Mouse (Mus musculus) limb, embryonic 14.5 days (tissue): Measurements from ENCODE around the gene Slc30a2. TPM values are rescaled to one million over a fixed set of nuclear protein-coding genes. Genes with fewer than 3 reads are reported as not detected.

Experiments
- ATAC-seq: fragments of 200-750 bp; cut with Nextera tagmentation; 2 replicates; pipeline ENCODE4 v1.8.0; 2017; ENCODE audit warnings: low read depth, moderate number of reproducible peaks, moderate TSS enrichment; ENCODE audit not compliant: low FRiP score
- DNase-seq: peaks from one replicate; pipeline ENCODE4 v3.0.0-alpha.2; 2015; ENCODE audit warnings: low spot score
- H3K27ac ChIP-seq: fragments of 300-500 bp; sonication (generic); replicated peaks from 2 replicates; pipeline ENCODE4 v1.5.1; 2014; ENCODE audit warnings: low read depth, mild to moderate bottlenecking, low read length, moderate library complexity, mixed read lengths
- H3K27me3 ChIP-seq: fragments of 300-500 bp; sonication (generic); 2 replicates; pipeline ENCODE4 v1.6.1; 2014; ENCODE audit warnings: low read length, mixed read lengths; ENCODE audit not compliant: control insufficient read depth, insufficient read depth
- H3K36me3 ChIP-seq: fragments of 300-500 bp; sonication (generic); 2 replicates; pipeline ENCODE4 v1.6.1; 2014; ENCODE audit warnings: mild to moderate bottlenecking, low read length, moderate library complexity, mixed read lengths; ENCODE audit not compliant: control insufficient read depth, insufficient read depth
- H3K4me1 ChIP-seq: fragments of 300-500 bp; sonication (generic); 2 replicates; pipeline ENCODE4 v1.6.1; 2014; ENCODE audit warnings: antibody characterized with exemption, low read length, mixed read lengths; ENCODE audit not compliant: control insufficient read depth, insufficient read depth
- H3K4me2 ChIP-seq: fragments of 300-500 bp; sonication (generic); replicated peaks from 2 replicates; pipeline ENCODE4 v1.6.1; 2014; ENCODE audit warnings: low read depth, mild to moderate bottlenecking, low read length, moderate library complexity; ENCODE audit not compliant: severe bottlenecking
- H3K4me3 ChIP-seq: fragments of 300-500 bp; sonication (generic); replicated peaks from 2 replicates; pipeline ENCODE4 v1.5.1; 2014; ENCODE audit warnings: low read length
- H3K9ac ChIP-seq: fragments of 300-500 bp; sonication (generic); 2 replicates; pipeline ENCODE4 v1.6.1; 2014; ENCODE audit warnings: mild to moderate bottlenecking, low read depth, low read length, moderate library complexity; ENCODE audit not compliant: severe bottlenecking
- H3K9me3 ChIP-seq: fragments of 300-500 bp; sonication (generic); 2 replicates; pipeline ENCODE4 v1.6.1; 2016; ENCODE audit warnings: low read length; ENCODE audit not compliant: control insufficient read depth
- POLR2A ChIP-seq: fragments of 200-500 bp; IDR thresholded peaks from 2 replicates; pipeline ENCODE4 v1.8.0; 2012; ENCODE audit warnings: inconsistent platforms, mild to moderate bottlenecking, moderate library complexity, borderline replicate concordance; ENCODE audit not compliant: insufficient read depth, insufficient read length; ENCODE audit errors: extremely low read depth
- WGBS: fragments of 180-500 bp; shearing (Covaris S2); extraction: QIAGEN DNeasy Blood & Tissue Kit; methylation state at CpG from one replicate; pipeline ENCODE4 v1.1.7; 2014; 5-methylcytosine and 5-hydroxymethylcytosine counted together
- polyA plus RNA-seq, 2 experiments: library from polyadenylated mRNA; depleted of rRNA in 1 of 2; stranded (reverse) in 1 of 2; unstranded in 1 of 2; fragments of >200 nt; fragmentation: Nextera tagmentation in 1 of 2; extraction: Ambion mirVana in 1 of 2; gene quantifications; 2 replicates each; pipeline versions ENCODE4 v1.2.1 to v1.2.3; 2012 to 2014

Gene Slc30a2
- polyA plus RNA-seq, 2 experiments, result 0.21 to 0.78 TPM

DNA sequence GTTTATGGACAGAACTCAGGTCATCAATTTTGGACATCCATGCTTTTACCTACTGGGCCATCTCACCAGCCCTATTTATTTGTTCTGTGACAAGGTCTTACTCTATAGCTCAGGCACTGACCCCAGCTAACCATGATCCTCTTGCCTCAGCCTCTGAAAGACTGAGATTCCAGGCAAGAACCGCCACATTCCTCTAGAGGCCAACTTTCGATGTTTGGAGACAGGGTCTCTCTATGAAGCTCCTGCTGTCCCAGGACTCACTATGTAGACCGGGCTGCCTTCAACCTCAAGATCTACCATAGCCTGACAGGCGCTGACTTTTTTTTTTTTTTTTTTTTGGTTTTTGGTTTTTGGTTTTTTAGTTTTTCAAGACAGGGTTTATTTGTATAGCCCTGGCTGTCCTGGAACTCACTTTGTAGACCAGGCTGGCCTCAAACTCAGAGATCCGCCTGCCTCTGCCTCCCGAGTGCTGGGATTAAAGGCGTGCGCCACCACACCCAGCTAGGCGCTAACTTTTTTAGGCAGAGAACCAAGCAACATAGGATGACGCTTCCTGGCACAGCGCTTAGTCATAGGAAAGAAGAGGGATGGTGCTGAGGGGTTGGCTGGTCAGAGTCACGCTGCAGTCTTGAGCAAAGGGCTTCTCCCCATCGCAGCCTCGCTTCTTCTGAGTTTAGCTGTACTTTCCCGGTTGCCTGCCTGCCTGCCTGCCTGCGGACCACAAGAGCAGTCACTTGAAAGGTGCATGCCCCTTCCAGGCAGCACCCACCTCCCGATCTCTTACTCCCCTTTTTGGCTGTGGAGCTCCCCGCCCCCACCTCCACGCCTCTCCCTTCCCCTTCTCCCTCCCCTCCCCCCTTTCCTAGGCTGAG lies 44.1 kb upstream of the Slc30a2 start:
- Histone ChIP-seq H3K9ac (no peak overlapping the region), H3K4me3 (no peak overlapping the region), H3K36me3 (no peaks in the 10 kb centered on the region), H3K4me1 (no peaks in the 10 kb centered on the region), H3K27me3 (no peaks in the 10 kb centered on the region), H3K4me2 (no peak overlapping the region), H3K9me3 (no peaks in the 10 kb centered on the region), H3K27ac (no peak overlapping the region)
- DNase-seq, result no peak
- TF ChIP-seq POLR2A, result no peak
- WGBS, result 69% methylated on average over 19 of the region's 19 CpGs
- ATAC-seq, result no peak

DNA sequence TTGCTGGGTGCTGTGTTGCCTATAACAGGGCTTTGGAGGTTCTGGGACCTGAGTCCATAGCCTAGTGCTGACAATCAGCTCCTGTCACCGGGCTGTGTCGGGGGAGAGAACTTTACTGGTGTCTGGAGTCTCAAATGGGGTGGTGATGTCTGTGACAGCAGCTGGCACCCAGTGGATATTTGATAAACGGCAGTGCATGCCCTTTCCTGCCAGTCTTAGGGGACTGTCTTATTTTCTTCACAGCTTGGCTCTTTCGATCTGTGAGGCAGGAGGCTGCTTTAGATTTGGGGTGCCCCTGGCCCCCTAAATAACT lies 43.5 kb upstream of the Slc30a2 start:
- ATAC-seq (no peak), DNase-seq (no peak)
- H3K9ac ChIP-seq, result no peak overlapping the region
- no peak overlapping the region for H3K4me3 ChIP-seq
- no peaks in the 10 kb centered on the region for H3K27me3 ChIP-seq
- 50% methylated on average over 4 of the region's 4 CpGs for WGBS
- no peak overlapping the region for H3K27ac ChIP-seq
- H3K9me3 ChIP-seq, result no peaks in the 10 kb centered on the region
- H3K4me1 ChIP-seq, result no peaks in the 10 kb centered on the region
- no peak for TF ChIP-seq POLR2A
- H3K4me2 ChIP-seq, result no peak overlapping the region
- H3K36me3 ChIP-seq, result no peaks in the 10 kb centered on the region

DNA sequence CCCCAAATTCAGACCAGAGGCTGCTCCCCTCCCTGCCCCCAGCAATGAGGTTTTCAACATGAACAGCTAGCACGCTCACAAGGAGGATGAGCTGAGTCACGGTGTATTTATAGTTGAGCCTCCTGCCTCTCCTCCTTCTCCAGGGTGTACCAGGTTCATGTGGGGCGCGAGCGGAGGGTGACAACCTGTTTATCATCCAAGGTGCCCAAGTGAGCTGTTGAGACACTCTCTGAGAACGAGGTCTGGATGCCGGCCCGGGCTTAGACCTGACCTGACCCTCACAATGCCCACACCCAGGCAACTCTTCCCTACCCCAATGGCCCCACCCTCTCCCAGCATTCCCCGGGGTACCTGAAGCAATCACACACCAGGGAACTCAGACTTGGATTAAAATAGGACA lies 42.7 kb upstream of the Slc30a2 start:
- H3K9ac ChIP-seq, result no peak overlapping the region
- H3K9me3 ChIP-seq, result no peaks in the 10 kb centered on the region
- no peaks in the 10 kb centered on the region for H3K27me3 ChIP-seq
- no peak overlapping the region for H3K4me2 ChIP-seq
- H3K4me1 ChIP-seq, result no peaks in the 10 kb centered on the region
- no peak for TF ChIP-seq POLR2A
- H3K4me3 ChIP-seq, result no peak overlapping the region
- no peaks in the 10 kb centered on the region for H3K36me3 ChIP-seq
- ATAC-seq (no peak), DNase-seq (no peak)
- 73% methylated on average over 9 of the region's 9 CpGs for WGBS
- H3K27ac ChIP-seq, result no peak overlapping the region

DNA sequence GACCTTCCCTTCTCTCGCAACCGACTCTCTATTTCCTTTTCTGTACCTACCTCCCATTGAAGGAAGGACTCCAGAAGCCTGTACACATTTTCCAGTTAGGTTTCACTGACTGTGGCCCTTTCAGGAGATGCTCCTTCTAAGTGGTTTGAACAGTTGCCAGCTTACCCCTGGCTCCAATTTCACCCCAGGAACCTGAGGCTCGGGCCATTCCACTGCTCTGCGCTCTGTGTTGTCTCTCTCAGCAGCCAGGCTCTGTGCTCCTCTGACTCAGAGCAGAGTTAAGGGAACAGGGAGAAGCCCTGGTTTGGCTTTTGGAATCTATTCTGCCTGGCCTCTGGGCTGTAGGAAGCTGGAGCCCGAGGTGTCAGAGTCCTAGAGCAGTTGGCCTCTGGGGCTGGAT lies 40.9 kb upstream of the Slc30a2 start:
- Histone ChIP-seq H3K9ac (no peak overlapping the region), H3K4me1 (peaks cover 2% of the 10 kb centered on the region; the same call in 1 of the 2 replicates), H3K36me3 (no peaks in the 10 kb centered on the region), H3K4me3 (no peak overlapping the region), H3K27ac (no peak overlapping the region), H3K9me3 (no peaks in the 10 kb centered on the region), H3K27me3 (no peaks in the 10 kb centered on the region), H3K4me2 (no peak overlapping the region)
- DNase-seq (no peak), ATAC-seq (no peak)
- WGBS, result 76% methylated on average over 5 of the region's 5 CpGs
- no peak for TF ChIP-seq POLR2A

DNA sequence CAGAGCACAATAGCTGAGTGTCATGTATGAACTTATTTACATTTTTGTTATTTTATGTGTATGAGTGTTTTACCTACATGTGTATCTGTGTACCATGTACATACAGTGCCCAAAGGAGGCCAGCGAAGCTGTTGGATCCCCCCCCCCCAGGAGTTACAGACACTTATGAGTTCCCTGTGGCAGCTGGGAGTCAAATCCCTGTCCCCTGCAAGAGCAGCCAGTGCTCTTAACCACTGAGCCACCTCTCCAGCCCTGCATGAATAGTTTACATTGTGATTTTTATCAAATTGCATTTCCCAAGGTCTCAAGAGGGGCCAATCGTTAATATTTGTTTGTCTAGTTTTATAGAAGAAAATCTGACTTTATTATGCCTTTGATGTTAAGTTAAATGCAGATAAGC lies 36.0 kb upstream of the Slc30a2 start:
- ATAC-seq (no peak), DNase-seq (no peak)
- H3K36me3 ChIP-seq, result no peaks in the 10 kb centered on the region
- peaks cover 7% of the 10 kb centered on the region for H3K4me1 ChIP-seq
- WGBS, result 63% methylated on average over 2 of the region's 2 CpGs
- H3K27ac ChIP-seq, result no peak overlapping the region
- TF ChIP-seq POLR2A, result no peak
- no peak overlapping the region for H3K9ac ChIP-seq
- no peak overlapping the region for H3K4me3 ChIP-seq
- H3K9me3 ChIP-seq, result no peaks in the 10 kb centered on the region
- no peaks in the 10 kb centered on the region for H3K27me3 ChIP-seq
- no peak overlapping the region for H3K4me2 ChIP-seq
